Mouse (Mus musculus) hindbrain, embryonic 15.5 days (tissue): Measurements from ENCODE around the gene Tmem131l. TPM values are rescaled to one million over a fixed set of nuclear protein-coding genes. Genes with fewer than 3 reads are reported as not detected.

Source experiments
- ATAC-seq: fragments of 200-750 bp; cut with Nextera tagmentation; 2 replicates; pipeline ENCODE4 v1.8.0; 2017; ENCODE audit warnings: low read depth, moderate number of reproducible peaks, moderate TSS enrichment; ENCODE audit not compliant: low FRiP score
- H3K27ac ChIP-seq: fragments of 300-500 bp; sonication (generic); replicated peaks from 2 replicates; pipeline ENCODE4 v1.5.1; 2015; ENCODE audit warnings: mild to moderate bottlenecking, inconsistent platforms
- H3K27me3 ChIP-seq: fragments of 300-500 bp; sonication (generic); 2 replicates; pipeline ENCODE4 v1.6.1; 2015; ENCODE audit warnings: control low read depth, inconsistent platforms
- H3K36me3 ChIP-seq: fragments of 300-500 bp; sonication (generic); 2 replicates; pipeline ENCODE4 v1.6.1; 2015; ENCODE audit warnings: control low read depth, inconsistent platforms
- H3K4me1 ChIP-seq: fragments of 300-500 bp; sonication (generic); replicated peaks from 2 replicates; pipeline ENCODE4 v1.6.1; 2015; ENCODE audit warnings: control low read depth, inconsistent platforms
- H3K4me2 ChIP-seq: fragments of 300-500 bp; sonication (generic); 2 replicates; pipeline ENCODE4 v1.6.1; 2015; ENCODE audit warnings: moderate library complexity, mild to moderate bottlenecking, inconsistent platforms
- H3K4me3 ChIP-seq: fragments of 300-500 bp; sonication (generic); 2 replicates; pipeline ENCODE4 v1.5.1; 2015; ENCODE audit warnings: mild to moderate bottlenecking, inconsistent platforms
- H3K9ac ChIP-seq: fragments of 300-500 bp; sonication (generic); 2 replicates; pipeline ENCODE4 v1.6.1; 2015; ENCODE audit warnings: inconsistent platforms
- H3K9me3 ChIP-seq: fragments of 300-500 bp; sonication (generic); 2 replicates; pipeline ENCODE4 v1.6.1; 2016; ENCODE audit warnings: control low read depth, inconsistent platforms
- WGBS: fragments of 180-500 bp; shearing (Covaris S2); methylation state at CpG from one replicate; pipeline ENCODE4 v1.1.7; 2015; 5-methylcytosine and 5-hydroxymethylcytosine counted together
- polyA plus RNA-seq: library from polyadenylated mRNA; unstranded; fragments of >200 nt; fragmentation: Nextera tagmentation; extraction: Ambion mirVana; gene quantifications from 2 replicates; pipeline ENCODE4 v1.2.1, GENCODE M21; 2015

The Tmem131l gene
- polyA plus RNA-seq, 1 experiment from 2014 or later = 46.6 TPM

DNA sequence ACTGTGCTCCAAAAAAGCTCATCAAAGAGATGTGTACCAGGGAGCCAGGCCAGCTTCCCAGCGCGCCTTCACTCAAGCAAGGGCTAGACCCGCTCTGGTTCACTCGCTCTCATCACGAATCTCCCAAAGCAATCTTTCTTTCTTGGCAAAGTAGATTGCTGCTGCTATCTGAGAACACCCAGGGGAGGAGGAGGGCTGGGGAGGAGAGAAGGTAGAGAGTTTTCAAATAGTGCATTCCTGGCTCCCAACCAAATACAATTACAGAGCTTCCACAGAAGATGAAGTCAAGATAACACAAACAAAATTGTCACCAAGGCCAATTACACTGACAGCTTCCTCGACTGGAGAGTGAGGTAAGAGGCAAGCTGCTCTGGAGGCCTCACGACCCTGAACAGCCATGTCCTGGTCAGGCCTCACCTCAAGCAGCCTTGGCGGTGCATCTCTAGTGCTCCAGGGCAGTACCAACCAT is 12.2 kb downstream of the Tmem131l start:
- no peaks in the 10 kb centered on the region for H3K9me3 ChIP-seq
- no peak overlapping the region for H3K9ac ChIP-seq
- 78% methylated on average over 8 of the region's 8 CpGs for WGBS
- H3K36me3 ChIP-seq = peaks cover 12% of the 10 kb centered on the region
- H3K27ac ChIP-seq = no peak overlapping the region
- no peak overlapping the region for H3K4me2 ChIP-seq
- no peak overlapping the region for H3K4me3 ChIP-seq
- H3K27me3 ChIP-seq = no peaks in the 10 kb centered on the region
- ATAC-seq = no peak
- peaks cover 30% of the 10 kb centered on the region for H3K4me1 ChIP-seq

- WGBS = 69% methylated on average over 12 of the region's 12 CpGs
Observed at GRCm38 (mm10) chr3:84024512-84025072, 15.4 kb downstream of the Tmem131l start.

GRCm38 (mm10) chr3:84022723-84023122 is 17.3 kb downstream of the Tmem131l start:
- H3K4me1 ChIP-seq = peaks cover 49% of the 10 kb centered on the region
- no peaks in the 10 kb centered on the region for H3K9me3 ChIP-seq
- no peak overlapping the region for H3K27ac ChIP-seq
- H3K4me2 ChIP-seq = no peak overlapping the region
- no peak overlapping the region for H3K4me3 ChIP-seq
- no peaks in the 10 kb centered on the region for H3K27me3 ChIP-seq
- H3K9ac ChIP-seq = no peak overlapping the region
- ATAC-seq = peak; percentile 21
- H3K36me3 ChIP-seq = no peaks in the 10 kb centered on the region
- WGBS = 70% methylated on average over 5 of the region's 5 CpGs

More at GRCm38 (mm10) chr3:84024512-84025072, 15.4 kb downstream of the Tmem131l start:
- no peaks in the 10 kb centered on the region for H3K27me3 ChIP-seq
- no peak overlapping the region for H3K4me2 ChIP-seq
- H3K9ac ChIP-seq = no peak overlapping the region
- no peaks in the 10 kb centered on the region for H3K9me3 ChIP-seq
- no peak overlapping the region for H3K4me3 ChIP-seq
- H3K36me3 ChIP-seq = no peaks in the 10 kb centered on the region
- H3K27ac ChIP-seq = no peak overlapping the region
- H3K4me1 ChIP-seq = peaks cover 49% of the 10 kb centered on the region
- ATAC-seq = no peak

DNA sequence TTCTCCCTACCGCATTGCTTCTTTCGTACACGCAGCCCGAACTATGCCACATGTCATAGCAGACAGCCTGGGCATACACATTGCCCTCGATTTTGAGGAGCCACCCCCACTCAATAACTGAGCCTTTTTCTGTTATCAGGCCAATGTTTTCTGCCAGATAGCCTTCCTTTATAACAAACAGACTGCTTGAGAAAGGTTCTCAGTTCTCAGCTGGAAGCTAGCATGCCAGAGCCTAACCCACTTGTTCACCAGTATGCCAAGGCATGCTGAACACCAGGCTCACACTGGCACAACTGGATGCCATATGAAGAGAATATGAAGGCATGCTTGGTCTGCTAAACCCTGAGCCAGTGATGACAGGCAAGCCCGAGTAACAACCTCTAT is 17.8 kb downstream of the Tmem131l start:
- ATAC-seq = no peak
- Histone ChIP-seq H3K4me3 (no peak overlapping the region), H3K27ac (no peak overlapping the region), H3K27me3 (no peaks in the 10 kb centered on the region), H3K9me3 (no peaks in the 10 kb centered on the region), H3K4me2 (no peak overlapping the region), H3K36me3 (no peaks in the 10 kb centered on the region), H3K4me1 (peaks cover 49% of the 10 kb centered on the region), H3K9ac (no peak overlapping the region)
- WGBS = 89% methylated on average over 6 of the region's 6 CpGs

- peaks cover 45% of the 10 kb centered on the region for H3K4me1 ChIP-seq
- WGBS = 64% methylated on average over 8 of the region's 8 CpGs
- H3K9me3 ChIP-seq = no peaks in the 10 kb centered on the region
- H3K27me3 ChIP-seq = no peaks in the 10 kb centered on the region
- H3K4me3 ChIP-seq = no peak overlapping the region
- no peak overlapping the region for H3K4me2 ChIP-seq
- no peaks in the 10 kb centered on the region for H3K36me3 ChIP-seq
- ATAC-seq = no peak
- no peak overlapping the region for H3K27ac ChIP-seq
- H3K9ac ChIP-seq = no peak overlapping the region
Observed at GRCm38 (mm10) chr3:84021217-84022200, 18.5 kb downstream of the Tmem131l start.

DNA sequence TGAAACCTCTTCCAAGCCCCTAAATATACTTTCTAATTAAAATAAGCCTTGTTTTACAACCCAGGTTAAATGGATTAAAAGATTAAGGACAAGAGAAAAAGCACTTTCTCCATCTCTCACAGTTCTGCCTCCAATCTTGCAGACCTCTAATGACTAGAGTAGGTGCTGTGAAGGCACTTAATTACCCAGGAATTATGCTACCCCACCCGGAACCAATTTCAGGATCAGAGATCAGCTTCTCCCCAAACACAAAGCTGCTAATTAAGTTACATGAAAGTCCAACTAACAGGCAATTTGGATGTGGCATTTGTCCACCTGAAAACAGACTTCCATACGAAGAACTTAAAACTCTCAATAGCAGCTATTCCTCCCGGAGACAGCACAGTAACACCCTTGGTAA is 19.4 kb downstream of the Tmem131l start:
- no peak for ATAC-seq
- Histone ChIP-seq H3K27ac (no peak overlapping the region), H3K4me1 (peaks cover 42% of the 10 kb centered on the region)

GRCm38 (mm10) chr3:84015484-84016016 is 24.4 kb downstream of the Tmem131l start:
- H3K9me3 ChIP-seq = no peaks in the 10 kb centered on the region
- no peak overlapping the region for H3K4me2 ChIP-seq
- H3K4me3 ChIP-seq = no peak overlapping the region
- H3K4me1 ChIP-seq = peaks cover 5% of the 10 kb centered on the region; the same call in 1 of the 2 replicates
- H3K36me3 ChIP-seq = no peaks in the 10 kb centered on the region; the same call in 1 of the 2 replicates
- 90% methylated on average over 4 of the region's 4 CpGs for WGBS
- no peak for ATAC-seq
- no peaks in the 10 kb centered on the region for H3K27me3 ChIP-seq
- no peak overlapping the region for H3K9ac ChIP-seq
- no peak overlapping the region for H3K27ac ChIP-seq

More for the DNA sequence above, 19.4 kb downstream of the Tmem131l start:
- no peaks in the 10 kb centered on the region for H3K9me3 ChIP-seq
- H3K4me3 ChIP-seq = no peak overlapping the region
- H3K27me3 ChIP-seq = no peaks in the 10 kb centered on the region
- H3K4me2 ChIP-seq = no peak overlapping the region
- 38% methylated on average over 3 of the region's 3 CpGs for WGBS
- no peaks in the 10 kb centered on the region for H3K36me3 ChIP-seq
- no peak overlapping the region for H3K9ac ChIP-seq

DNA sequence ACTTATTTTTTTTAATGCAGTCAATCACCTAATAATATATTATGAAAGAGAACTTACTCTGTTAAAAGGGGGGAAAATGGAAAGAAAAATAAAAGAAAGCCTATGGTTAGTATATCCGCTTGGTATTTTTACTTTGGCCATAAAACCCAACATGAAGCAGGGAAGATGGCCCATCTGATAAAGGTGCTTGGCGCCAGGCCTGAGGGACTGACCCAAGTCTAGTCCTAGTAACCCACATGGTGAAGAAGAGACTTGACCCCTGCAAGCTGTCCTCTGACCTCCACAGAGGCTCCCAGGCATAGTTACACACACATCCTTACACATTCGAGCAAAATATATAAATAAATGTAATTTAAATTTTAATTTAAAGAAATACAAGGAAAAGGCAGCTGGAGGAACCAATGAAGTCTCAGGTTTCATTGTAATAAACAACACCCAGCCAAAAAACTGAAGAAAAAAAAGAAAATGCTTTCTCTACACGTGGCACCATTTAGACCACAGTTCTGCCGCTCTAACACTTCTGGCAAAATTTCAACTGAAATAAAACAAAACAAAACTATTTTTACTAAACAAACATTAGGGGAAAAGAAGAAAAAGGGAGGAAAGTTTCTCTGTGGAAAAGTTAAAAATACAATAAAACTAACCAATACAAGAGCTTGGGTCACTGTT is 28.8 kb downstream of the Tmem131l start:
- 81% methylated on average over 5 of the region's 5 CpGs for WGBS
- Histone ChIP-seq H3K4me1 (no peaks in the 10 kb centered on the region), H3K27ac (no peak overlapping the region), H3K9me3 (no peaks in the 10 kb centered on the region), H3K9ac (no peak overlapping the region), H3K4me2 (no peak overlapping the region), H3K27me3 (no peaks in the 10 kb centered on the region), H3K36me3 (no peaks in the 10 kb centered on the region; the same call in 1 of the 2 replicates), H3K4me3 (no peak overlapping the region)
- ATAC-seq = no peak

GRCm38 (mm10) chr3:84005989-84006388 is 34.0 kb downstream of the Tmem131l start:
- Histone ChIP-seq H3K27ac (no peak overlapping the region), H3K4me2 (no peak overlapping the region), H3K4me3 (no peak overlapping the region), H3K9me3 (no peaks in the 10 kb centered on the region), H3K9ac (no peak overlapping the region), H3K27me3 (no peaks in the 10 kb centered on the region), H3K4me1 (no peaks in the 10 kb centered on the region), H3K36me3 (no peaks in the 10 kb centered on the region)
- ATAC-seq = no peak
- 92% methylated on average over 7 of the region's 7 CpGs for WGBS

GRCm38 (mm10) chr3:84004330-84005090 is 35.5 kb downstream of the Tmem131l start:
- Histone ChIP-seq H3K27me3 (no peaks in the 10 kb centered on the region), H3K36me3 (no peaks in the 10 kb centered on the region), H3K27ac (no peak overlapping the region), H3K9me3 (no peaks in the 10 kb centered on the region), H3K4me1 (no peaks in the 10 kb centered on the region), H3K9ac (no peak overlapping the region), H3K4me3 (no peak overlapping the region), H3K4me2 (no peak overlapping the region)
- WGBS = 86% methylated on average over 2 of the region's 2 CpGs
- ATAC-seq = no peak

DNA sequence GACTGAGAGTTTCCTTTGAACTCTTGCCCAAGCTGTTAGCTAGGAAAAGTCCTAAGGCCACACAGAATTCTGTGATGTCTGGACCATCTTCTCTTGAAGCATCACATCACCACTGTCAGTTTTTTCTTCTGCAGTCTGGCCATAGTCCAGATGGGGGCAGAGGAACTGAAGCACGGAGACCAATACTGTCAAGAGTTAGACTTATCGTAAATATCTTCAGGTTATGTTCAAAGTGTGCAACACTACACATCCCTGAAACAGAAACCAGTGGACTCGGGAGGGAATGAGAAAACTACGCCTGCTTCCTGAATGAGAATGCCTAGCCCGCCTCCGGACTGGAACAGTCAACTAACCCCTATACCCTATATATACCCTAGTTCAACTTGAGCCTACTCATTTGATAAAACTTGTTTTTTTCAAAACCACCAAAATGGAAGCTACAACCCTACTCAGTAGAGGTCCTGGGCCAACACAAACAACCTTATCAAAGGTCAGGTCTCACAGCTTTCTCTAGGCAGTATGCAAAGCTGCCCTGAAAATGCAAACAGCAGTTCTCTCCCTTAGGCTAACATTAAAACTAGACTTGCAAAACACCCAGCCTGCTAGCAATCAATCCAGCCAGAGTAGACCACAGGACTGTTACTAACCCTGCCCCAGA is 37.4 kb downstream of the Tmem131l start:
- H3K9me3 ChIP-seq = no peaks in the 10 kb centered on the region
- peaks cover 7% of the 10 kb centered on the region for H3K4me1 ChIP-seq
- WGBS = 92% methylated on average over 6 of the region's 6 CpGs
- no peak overlapping the region for H3K4me3 ChIP-seq
- H3K27me3 ChIP-seq = no peaks in the 10 kb centered on the region
- no peak for ATAC-seq
- H3K27ac ChIP-seq = no peak overlapping the region
- no peaks in the 10 kb centered on the region for H3K36me3 ChIP-seq
- no peak overlapping the region for H3K9ac ChIP-seq
- H3K4me2 ChIP-seq = no peak overlapping the region
